Mouse (Mus musculus): ENCODE measurements around the gene Bzw1. TPM values are rescaled to one million over a fixed set of nuclear protein-coding genes. Genes with fewer than 3 reads are reported as not detected.

Gene Bzw1
- polyA plus RNA-seq, 1 experiment from 2014 or later, result 329 TPM

GRCm38 (mm10) chr1:58393284-58394195 lies 842 bp downstream of the Bzw1 start:
- Histone ChIP-seq H3K4me1 (replicated peaks; ENCODE audit: control insufficient read depth, insufficient read depth, low read length) (peaks cover 10% of the 10 kb centered on the region), H3K36me3 (ENCODE audit: control insufficient read depth, insufficient read depth, low read length) (peaks cover 27% of the 10 kb centered on the region), H3K4me3 (ENCODE audit: low read length) (peak overlapping the region; percentile 91), H3K9me3 (ENCODE audit: control insufficient read depth, low read length) (no peaks in the 10 kb centered on the region), H3K27me3 (ENCODE audit: control insufficient read depth, insufficient read depth, low read depth, low read length) (no peaks in the 10 kb centered on the region), H3K9ac (ENCODE audit: low read length) (peak overlapping the region; percentile 96), H3K4me2 (ENCODE audit: low read depth, low read length) (peak overlapping the region; percentile 83), H3K27ac (ENCODE audit: low read length) (peak overlapping the region; percentile 98)
- ATAC-seq (ENCODE audit: low read depth), result peak; percentile 45
- under 1% methylated on average over 43 of the region's 90 CpGs for WGBS

DNA sequence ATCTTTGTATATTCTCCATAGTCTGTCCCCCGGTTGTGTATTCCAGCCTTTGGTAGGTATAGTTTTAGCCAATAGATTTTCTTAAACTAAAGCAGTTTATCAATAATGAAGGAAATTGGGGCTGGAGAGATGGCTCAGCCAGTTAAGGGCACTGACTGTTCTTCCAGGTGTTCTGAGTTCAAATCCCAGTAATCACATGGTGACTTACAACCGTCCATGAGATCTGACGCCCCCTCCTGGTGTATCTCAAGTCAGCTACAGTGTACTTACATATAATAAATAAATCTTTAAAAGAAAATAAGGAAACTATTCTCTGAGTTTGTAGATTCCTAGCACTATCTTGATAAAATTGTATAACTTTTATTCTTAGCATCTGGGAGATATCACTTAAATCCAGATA lies 2.6 kb downstream of the Bzw1 start:
- no peak overlapping the region for H3K9ac ChIP-seq (ENCODE audit: low read length)
- 89% methylated on average over 3 of the region's 3 CpGs for WGBS
- H3K36me3 ChIP-seq (ENCODE audit: control insufficient read depth, insufficient read depth, low read length), result peaks cover 35% of the 10 kb centered on the region

DNA sequence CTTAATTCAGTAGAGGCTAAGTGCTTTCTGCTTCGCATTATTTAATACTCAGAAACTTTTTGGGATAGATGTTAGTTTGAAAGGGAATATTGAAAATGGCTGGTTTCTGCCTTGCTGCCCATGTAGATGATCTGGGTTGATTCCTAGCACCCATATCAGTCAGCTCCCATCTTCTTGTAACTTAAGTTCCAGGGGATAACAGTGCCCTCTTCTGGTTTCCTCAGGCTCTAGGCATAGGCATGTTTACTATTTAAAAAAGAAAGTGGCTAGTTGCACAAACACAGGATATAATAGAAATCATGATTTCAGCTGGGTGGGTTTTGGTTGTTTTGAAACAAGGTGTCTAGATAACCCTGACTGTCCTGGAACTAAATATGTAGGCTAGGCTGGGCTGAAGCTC lies 3.5 kb downstream of the Bzw1 start:
- no peak for ATAC-seq (ENCODE audit: low read depth)
- no peak overlapping the region for H3K27ac ChIP-seq (ENCODE audit: low read length)
- H3K4me2 ChIP-seq (ENCODE audit: low read depth, low read length), result no peak overlapping the region
- H3K4me1 ChIP-seq (replicated peaks; ENCODE audit: control insufficient read depth, insufficient read depth, low read length), result peaks cover 10% of the 10 kb centered on the region
- no peaks in the 10 kb centered on the region for H3K27me3 ChIP-seq (ENCODE audit: control insufficient read depth, insufficient read depth, low read depth, low read length)
- WGBS, result 93% methylated on average over 1 of the region's 1 CpGs
- no peak overlapping the region for H3K9ac ChIP-seq (ENCODE audit: low read length)
- H3K36me3 ChIP-seq (ENCODE audit: control insufficient read depth, insufficient read depth, low read length), result peaks cover 43% of the 10 kb centered on the region
- no peak overlapping the region for H3K4me3 ChIP-seq (ENCODE audit: low read length)
- no peaks in the 10 kb centered on the region for H3K9me3 ChIP-seq (ENCODE audit: control insufficient read depth, low read length)

More for the DNA sequence above, 2.6 kb downstream of the Bzw1 start:
- peaks cover 10% of the 10 kb centered on the region for H3K4me1 ChIP-seq (replicated peaks; ENCODE audit: control insufficient read depth, insufficient read depth, low read length)
- no peak overlapping the region for H3K4me3 ChIP-seq (ENCODE audit: low read length)
- H3K27ac ChIP-seq (ENCODE audit: low read length), result no peak overlapping the region
- no peaks in the 10 kb centered on the region for H3K9me3 ChIP-seq (ENCODE audit: control insufficient read depth, low read length)
- ATAC-seq (ENCODE audit: low read depth), result no peak
- no peak overlapping the region for H3K4me2 ChIP-seq (ENCODE audit: low read depth, low read length)
- H3K27me3 ChIP-seq (ENCODE audit: control insufficient read depth, insufficient read depth, low read depth, low read length), result no peaks in the 10 kb centered on the region

GRCm38 (mm10) chr1:58397731-58398130 lies 5.0 kb downstream of the Bzw1 start:
- Histone ChIP-seq H3K9ac (ENCODE audit: low read length) (no peak overlapping the region), H3K4me1 (replicated peaks; ENCODE audit: control insufficient read depth, insufficient read depth, low read length) (peaks cover 4% of the 10 kb centered on the region; the same call in 1 of the 2 replicates), H3K27me3 (ENCODE audit: control insufficient read depth, insufficient read depth, low read depth, low read length) (no peaks in the 10 kb centered on the region), H3K4me2 (ENCODE audit: low read depth, low read length) (no peak overlapping the region), H3K9me3 (ENCODE audit: control insufficient read depth, low read length) (no peaks in the 10 kb centered on the region), H3K36me3 (ENCODE audit: control insufficient read depth, insufficient read depth, low read length) (peaks cover 57% of the 10 kb centered on the region), H3K4me3 (ENCODE audit: low read length) (no peak overlapping the region), H3K27ac (ENCODE audit: low read length) (no peak overlapping the region)
- WGBS, result 95% methylated on average over 6 of the region's 6 CpGs
- ATAC-seq (ENCODE audit: low read depth), result no peak

- ATAC-seq (ENCODE audit: low read depth), result no peak
- 89% methylated on average over 6 of the region's 6 CpGs for WGBS
Measured at GRCm38 (mm10) chr1:58401396-58401795, 8.7 kb downstream of the Bzw1 start.

DNA sequence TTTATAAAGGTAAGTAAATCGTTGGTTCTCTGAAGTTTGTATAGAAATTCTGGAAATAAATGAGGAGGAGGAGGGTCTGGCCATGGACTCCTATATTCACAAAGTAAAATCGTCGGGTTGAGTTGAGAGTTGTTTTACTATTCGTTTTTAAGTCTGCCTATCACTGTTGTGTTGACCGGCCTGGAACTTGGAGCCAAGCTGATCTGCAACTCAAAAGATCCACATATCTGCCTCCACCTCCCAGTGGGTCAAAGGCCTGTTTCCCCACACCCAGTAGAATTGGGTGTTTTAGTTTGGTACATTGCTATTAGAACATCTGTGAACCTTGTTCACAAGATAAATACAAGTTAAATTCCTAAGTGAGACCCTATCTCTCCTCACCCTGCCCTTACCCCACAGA lies 11.0 kb downstream of the Bzw1 start:
- 89% methylated on average over 5 of the region's 5 CpGs for WGBS
- H3K9me3 ChIP-seq (ENCODE audit: control insufficient read depth, low read length), result no peaks in the 10 kb centered on the region
- H3K36me3 ChIP-seq (ENCODE audit: control insufficient read depth, insufficient read depth, low read length), result peaks cover 50% of the 10 kb centered on the region
- H3K4me1 ChIP-seq (replicated peaks; ENCODE audit: control insufficient read depth, insufficient read depth, low read length), result no peaks in the 10 kb centered on the region
- ATAC-seq (ENCODE audit: low read depth), result no peak
- no peaks in the 10 kb centered on the region for H3K27me3 ChIP-seq (ENCODE audit: control insufficient read depth, insufficient read depth, low read depth, low read length)
- H3K4me3 ChIP-seq (ENCODE audit: low read length), result no peak overlapping the region
- no peak overlapping the region for H3K4me2 ChIP-seq (ENCODE audit: low read depth, low read length)
- no peak overlapping the region for H3K27ac ChIP-seq (ENCODE audit: low read length)
- no peak overlapping the region for H3K9ac ChIP-seq (ENCODE audit: low read length)

More at GRCm38 (mm10) chr1:58401396-58401795, 8.7 kb downstream of the Bzw1 start:
- Histone ChIP-seq H3K9me3 (ENCODE audit: control insufficient read depth, low read length) (no peaks in the 10 kb centered on the region), H3K27me3 (ENCODE audit: control insufficient read depth, insufficient read depth, low read depth, low read length) (no peaks in the 10 kb centered on the region), H3K36me3 (ENCODE audit: control insufficient read depth, insufficient read depth, low read length) (peaks cover 61% of the 10 kb centered on the region), H3K4me1 (replicated peaks; ENCODE audit: control insufficient read depth, insufficient read depth, low read length) (no peaks in the 10 kb centered on the region), H3K27ac (ENCODE audit: low read length) (no peak overlapping the region), H3K9ac (ENCODE audit: low read length) (no peak overlapping the region), H3K4me3 (ENCODE audit: low read length) (no peak overlapping the region), H3K4me2 (ENCODE audit: low read depth, low read length) (no peak overlapping the region)

- 95% methylated on average over 7 of the region's 7 CpGs for WGBS
- H3K4me2 ChIP-seq (ENCODE audit: low read depth, low read length), result no peak overlapping the region
Measured at GRCm38 (mm10) chr1:58407321-58407720, 14.6 kb downstream of the Bzw1 start.

DNA sequence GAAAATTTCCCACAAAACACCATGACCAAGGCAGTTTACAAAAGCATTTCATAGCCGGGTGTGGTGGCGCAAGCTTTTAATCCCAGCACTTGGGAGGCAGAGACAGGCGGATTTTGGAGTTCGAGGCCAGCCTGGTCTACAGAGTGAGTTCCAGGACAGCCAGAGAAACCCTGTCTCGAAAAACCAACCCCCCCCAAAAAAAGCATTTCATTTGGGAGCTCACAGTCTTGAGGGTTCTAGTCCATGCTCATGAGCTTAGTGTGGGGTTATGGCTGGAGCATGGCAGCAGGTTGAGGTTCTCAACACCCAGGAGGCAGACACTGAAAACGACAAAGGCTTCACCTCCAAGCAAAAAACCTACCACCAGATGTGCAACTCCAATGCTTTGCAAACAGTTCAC lies 15.4 kb downstream of the Bzw1 start:
- no peaks in the 10 kb centered on the region for H3K27me3 ChIP-seq (ENCODE audit: control insufficient read depth, insufficient read depth, low read depth, low read length)
- H3K4me3 ChIP-seq (ENCODE audit: low read length), result no peak overlapping the region
- ATAC-seq (ENCODE audit: low read depth), result no peak
- H3K27ac ChIP-seq (ENCODE audit: low read length), result no peak overlapping the region
- H3K4me2 ChIP-seq (ENCODE audit: low read depth, low read length), result no peak overlapping the region
- peaks cover 44% of the 10 kb centered on the region for H3K36me3 ChIP-seq (ENCODE audit: control insufficient read depth, insufficient read depth, low read length)
- no peaks in the 10 kb centered on the region for H3K9me3 ChIP-seq (ENCODE audit: control insufficient read depth, low read length)
- H3K9ac ChIP-seq (ENCODE audit: low read length), result no peak overlapping the region
- no peaks in the 10 kb centered on the region for H3K4me1 ChIP-seq (replicated peaks; ENCODE audit: control insufficient read depth, insufficient read depth, low read length)
- WGBS, result 83% methylated on average over 6 of the region's 6 CpGs

More at GRCm38 (mm10) chr1:58407321-58407720, 14.6 kb downstream of the Bzw1 start:
- Histone ChIP-seq H3K36me3 (ENCODE audit: control insufficient read depth, insufficient read depth, low read length) (peaks cover 45% of the 10 kb centered on the region), H3K27ac (ENCODE audit: low read length) (no peak overlapping the region), H3K9me3 (ENCODE audit: control insufficient read depth, low read length) (no peaks in the 10 kb centered on the region), H3K27me3 (ENCODE audit: control insufficient read depth, insufficient read depth, low read depth, low read length) (no peaks in the 10 kb centered on the region), H3K4me1 (replicated peaks; ENCODE audit: control insufficient read depth, insufficient read depth, low read length) (no peaks in the 10 kb centered on the region), H3K9ac (ENCODE audit: low read length) (no peak overlapping the region), H3K4me3 (ENCODE audit: low read length) (no peak overlapping the region)
- no peak for ATAC-seq (ENCODE audit: low read depth)

DNA sequence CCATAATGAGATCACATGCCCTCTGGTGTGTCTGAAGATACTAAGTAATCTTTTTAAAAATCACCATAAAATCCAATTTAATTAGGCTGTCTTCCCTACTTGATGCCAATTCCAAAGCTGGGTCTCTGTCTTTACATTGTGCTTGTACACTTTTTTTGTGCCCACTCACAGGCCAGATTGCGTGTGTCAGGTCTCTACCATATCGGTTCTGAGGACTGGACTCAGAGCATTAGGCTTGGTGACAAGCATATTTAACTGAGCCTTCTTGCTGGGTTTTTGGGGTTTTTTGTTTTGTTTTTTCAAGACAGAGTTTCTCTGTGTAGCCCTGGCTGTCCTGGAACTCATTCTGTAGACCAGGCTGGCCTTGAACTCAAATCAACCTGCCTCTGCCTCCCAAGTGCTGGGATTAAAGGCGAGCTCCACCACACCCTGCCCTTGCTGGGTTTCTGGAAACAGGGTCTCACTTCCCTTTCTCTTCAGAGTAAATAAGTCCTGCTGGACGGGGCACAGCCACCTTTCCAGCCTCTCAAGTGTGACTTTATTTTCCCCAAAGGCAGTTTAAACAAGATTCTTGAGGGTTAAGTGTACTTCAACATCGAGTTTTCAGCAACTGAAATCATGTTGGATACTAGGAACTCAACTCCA lies 17.0 kb downstream of the Bzw1 start:
- WGBS, result 66% methylated on average over 5 of the region's 5 CpGs
- Histone ChIP-seq H3K4me2 (ENCODE audit: low read depth, low read length) (no peak overlapping the region), H3K36me3 (ENCODE audit: control insufficient read depth, insufficient read depth, low read length) (peaks cover 51% of the 10 kb centered on the region), H3K4me3 (ENCODE audit: low read length) (no peak overlapping the region), H3K27me3 (ENCODE audit: control insufficient read depth, insufficient read depth, low read depth, low read length) (no peaks in the 10 kb centered on the region), H3K27ac (ENCODE audit: low read length) (no peak overlapping the region), H3K9ac (ENCODE audit: low read length) (no peak overlapping the region), H3K4me1 (replicated peaks; ENCODE audit: control insufficient read depth, insufficient read depth, low read length) (no peaks in the 10 kb centered on the region), H3K9me3 (ENCODE audit: control insufficient read depth, low read length) (no peaks in the 10 kb centered on the region)
- ATAC-seq (ENCODE audit: low read depth), result 0 out of 2 replicates have a peak, but pooled peaks have one; percentile 23

All from lung, embryonic 16.5 days (tissue).